Mouse (Mus musculus): ENCODE results near the gene Cpxm1.

The Cpxm1 gene

DNA sequence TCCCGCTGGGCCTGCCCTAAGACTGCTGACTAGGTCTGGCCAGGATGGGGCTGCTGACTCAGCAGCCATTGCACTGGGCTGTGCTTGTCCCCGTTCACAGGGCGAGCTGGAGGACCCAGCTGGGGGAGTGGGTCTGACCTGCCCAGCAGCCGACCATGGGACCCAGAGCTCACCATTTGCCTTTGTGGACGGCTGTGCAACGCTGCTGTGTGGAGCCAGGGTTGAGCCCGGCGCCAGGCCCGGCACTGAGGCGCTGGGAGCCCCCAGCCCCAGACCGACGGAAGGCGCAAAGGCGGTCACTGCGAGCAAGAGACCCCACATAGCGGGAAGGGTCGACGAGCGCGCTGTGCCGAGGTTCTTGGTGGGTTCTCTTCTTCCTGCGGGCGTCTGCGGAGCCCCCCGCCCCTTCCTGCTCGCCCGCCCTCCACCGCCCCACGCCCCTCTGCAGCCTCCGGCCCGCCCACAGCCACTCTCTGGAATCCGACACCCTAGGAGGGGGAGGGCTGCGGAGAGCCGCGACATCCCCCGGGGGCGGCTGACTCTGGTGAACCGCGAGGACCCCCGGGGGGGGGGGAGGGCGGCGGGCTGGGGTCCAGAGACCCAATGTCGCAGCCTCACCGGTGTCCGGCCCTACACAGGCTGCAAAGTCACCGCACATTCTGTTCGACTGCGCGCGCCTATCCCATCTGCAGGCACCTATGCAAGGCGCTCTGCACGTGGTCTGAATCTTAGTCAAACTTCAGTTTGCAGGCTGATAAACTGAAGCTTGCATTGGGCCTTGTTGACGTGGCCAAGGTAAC, at the start of gene Cpxm1:
Cpxm1 (minus strand) TSS at position 389 of the 800 bp plus-strand sequence.
- DNase-seq (ENCODE audit: low spot score): no peak

DNA sequence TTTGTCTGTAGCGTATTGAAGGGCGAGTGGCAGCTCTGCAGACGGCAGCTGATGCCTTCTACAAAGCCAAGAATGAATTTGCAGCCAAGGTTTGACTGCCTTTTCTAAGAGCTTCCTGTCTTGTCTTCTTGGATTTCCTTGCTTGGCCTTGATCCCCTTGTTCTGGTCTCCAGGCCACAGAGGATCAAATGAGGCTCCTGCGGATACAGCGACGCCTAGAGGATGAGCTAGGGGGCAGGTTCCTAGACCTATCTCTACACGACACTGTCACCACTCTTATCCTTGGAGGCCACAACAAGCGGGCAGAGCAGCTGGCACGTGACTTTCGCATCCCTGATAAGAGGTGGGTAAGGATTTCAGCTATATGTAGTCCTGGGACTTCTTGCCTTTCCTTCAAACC, 44.8 kb upstream of the Cpxm1 start:
- no peak for DNase-seq (ENCODE audit: low spot score)

DNA sequence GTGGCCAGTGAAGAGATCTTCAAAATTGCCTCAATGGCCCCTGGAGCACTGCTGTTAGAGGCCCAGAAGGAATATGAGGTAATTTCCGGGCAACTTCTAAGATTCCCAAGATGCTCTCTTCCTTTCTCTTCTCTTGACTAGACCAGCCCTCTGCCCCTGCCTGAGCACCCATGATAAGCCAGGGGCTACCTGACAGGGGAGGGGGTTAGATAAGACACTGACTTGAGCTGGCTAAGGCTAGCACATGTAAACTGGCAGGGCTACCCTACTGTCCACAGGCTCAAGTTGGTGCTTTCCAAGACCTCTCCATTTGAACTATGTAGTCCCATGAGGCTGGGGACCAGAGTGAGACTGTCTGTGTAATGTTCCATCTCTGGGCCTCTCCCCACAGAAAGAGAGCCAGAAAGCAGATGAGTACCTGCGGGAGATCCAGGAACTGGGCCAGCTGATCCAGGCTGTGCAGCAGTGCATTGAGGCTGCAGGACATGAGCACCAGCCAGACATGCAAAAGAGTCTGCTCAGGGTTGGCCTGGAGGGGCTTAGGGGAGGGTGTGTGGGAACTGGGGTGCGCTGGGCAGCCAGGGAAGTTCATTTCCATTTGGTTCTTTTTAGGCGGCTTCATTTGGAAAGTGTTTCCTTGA, 42.6 kb upstream of the Cpxm1 start:
- no peak for DNase-seq (ENCODE audit: low spot score)

DNA sequence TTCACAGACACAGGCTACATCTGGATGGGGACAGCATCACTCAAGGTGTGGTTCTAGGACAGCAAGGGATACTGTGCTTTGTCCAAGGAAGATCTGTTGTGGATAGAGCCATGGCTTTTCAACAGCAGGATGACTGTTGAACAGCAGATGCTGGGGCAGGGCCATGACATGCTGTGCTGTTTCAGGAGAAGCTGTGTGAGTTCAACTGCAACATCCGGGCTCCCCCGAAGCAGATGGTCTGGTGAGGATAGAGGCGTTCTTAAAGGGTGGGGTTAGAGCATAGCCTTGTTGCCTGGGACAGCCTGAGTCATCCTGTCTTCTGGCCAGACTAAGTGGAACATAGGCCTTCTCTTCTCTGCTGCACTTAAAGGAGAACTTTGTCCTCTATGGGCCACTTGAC, 41.5 kb upstream of the Cpxm1 start:
- no peak for DNase-seq (ENCODE audit: low spot score)

DNA sequence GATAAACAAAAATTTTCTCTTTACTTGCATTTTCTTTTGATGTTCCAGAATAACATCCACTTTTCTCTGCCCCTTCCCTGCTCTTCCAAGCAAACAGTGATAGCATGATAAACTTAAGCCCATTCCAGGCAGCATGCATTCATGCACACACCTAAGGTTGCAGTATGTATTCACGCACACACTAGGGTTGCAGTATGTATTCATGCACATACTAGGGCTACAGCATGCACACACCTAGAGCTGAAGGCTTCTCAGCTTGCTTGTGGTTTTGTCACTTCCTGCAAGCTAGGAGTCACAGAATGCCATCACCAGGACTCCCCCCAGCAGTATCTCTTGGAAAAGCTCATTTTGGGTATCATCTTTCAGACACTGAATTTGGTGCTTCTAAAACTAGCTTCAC, 39.4 kb upstream of the Cpxm1 start:
- DNase-seq (ENCODE audit: low spot score): no peak

DNA sequence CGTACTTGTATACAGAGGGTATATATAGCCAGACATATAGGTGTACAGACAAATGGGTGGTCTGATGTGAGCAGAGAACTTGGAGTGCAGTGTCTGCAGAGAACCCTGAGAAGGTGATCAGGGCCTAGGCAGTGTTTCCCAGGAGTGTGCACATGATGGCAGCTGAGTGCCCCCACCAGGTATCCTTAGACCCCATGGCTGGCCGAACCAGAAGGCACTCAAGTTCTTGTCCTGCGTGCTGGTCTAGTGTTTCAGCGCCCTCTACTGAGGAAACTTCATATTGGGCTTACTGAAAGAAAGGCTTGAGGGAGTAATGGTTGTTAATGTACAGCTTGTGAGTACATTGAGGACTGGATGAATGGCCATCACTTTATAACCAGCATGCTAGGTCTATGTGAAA, 35.8 kb upstream of the Cpxm1 start:
- DNase-seq (ENCODE audit: low spot score): no peak

DNA sequence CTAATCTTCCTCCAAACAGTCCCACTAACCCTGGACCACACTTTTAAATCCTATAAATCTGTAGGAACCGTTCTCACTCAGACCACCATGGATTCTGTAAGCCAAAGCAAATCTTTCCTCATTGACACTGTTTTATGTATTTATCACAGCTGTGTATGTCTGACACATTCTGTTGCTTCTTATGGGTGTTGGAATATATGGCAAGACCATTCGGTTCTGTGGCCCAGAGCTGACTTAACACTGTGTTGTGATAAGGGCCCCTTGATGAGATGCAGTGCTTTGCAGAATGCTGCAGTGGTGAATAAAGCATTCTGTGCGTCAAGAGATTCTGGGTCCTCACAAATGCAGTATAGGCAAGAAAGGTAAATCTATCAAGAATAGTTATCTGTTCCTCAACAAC, 34.8 kb upstream of the Cpxm1 start:
- DNase-seq (ENCODE audit: low spot score): no peak

DNA sequence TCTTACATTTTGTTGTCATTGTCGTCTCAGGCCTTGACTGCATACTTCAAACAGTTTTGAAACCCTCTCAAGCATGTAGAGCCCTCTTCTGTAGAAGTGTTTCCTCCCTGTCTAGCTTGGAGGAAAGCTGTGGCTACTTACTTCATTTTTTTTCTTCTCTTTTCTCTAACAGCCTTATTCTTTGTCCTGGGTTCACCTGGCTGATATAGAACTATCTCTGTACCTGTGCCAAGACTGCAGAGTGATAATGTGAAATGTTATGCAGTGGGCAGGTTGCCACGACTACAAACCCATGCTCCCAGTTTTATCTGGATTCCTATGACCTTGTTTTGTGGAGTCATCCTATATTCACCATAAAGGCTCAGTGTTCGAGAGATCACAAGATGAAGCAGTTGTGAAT, 33.1 kb upstream of the Cpxm1 start:
- DNase-seq (ENCODE audit: low spot score): no peak

DNA sequence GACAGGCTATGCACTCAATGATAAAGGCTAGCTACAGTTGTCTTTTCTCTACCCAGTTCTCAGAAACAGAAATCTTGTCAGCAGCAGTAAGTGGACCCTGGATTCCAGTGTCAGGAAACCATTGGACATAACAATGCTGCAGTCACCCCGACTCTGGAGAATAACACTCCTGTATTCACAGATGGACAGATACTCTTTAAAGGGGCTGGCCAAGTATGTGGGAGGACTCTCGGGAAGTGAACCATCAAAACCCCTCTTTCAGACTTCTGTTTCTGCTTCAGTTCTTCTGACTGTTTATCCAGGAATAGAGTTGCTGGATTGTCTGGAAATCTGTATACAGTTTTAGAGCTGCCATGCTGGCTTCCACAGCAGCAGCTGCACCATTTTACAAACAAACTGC, 32.5 kb upstream of the Cpxm1 start:
- no peak for DNase-seq (ENCODE audit: low spot score)

DNA sequence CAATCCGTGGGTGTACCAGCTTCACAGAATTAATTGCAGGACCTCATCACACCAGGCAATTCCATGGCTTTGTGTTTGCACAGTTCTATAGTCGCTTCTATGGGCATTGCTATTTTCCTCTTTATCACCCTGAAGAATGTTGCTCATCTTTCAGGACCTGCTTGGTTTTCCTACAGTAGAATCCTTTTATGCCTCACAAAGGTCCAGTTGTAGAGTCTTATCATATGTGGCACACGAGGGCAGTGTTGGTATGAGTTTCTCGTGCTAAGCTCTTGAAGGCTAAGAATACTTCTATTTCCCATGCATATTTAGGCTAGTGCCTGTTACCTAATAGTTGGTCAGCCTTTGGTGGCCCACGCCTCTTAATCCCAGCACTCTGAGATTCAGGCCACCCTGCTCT, 27.7 kb upstream of the Cpxm1 start:
- no peak for DNase-seq (ENCODE audit: low spot score)

DNA sequence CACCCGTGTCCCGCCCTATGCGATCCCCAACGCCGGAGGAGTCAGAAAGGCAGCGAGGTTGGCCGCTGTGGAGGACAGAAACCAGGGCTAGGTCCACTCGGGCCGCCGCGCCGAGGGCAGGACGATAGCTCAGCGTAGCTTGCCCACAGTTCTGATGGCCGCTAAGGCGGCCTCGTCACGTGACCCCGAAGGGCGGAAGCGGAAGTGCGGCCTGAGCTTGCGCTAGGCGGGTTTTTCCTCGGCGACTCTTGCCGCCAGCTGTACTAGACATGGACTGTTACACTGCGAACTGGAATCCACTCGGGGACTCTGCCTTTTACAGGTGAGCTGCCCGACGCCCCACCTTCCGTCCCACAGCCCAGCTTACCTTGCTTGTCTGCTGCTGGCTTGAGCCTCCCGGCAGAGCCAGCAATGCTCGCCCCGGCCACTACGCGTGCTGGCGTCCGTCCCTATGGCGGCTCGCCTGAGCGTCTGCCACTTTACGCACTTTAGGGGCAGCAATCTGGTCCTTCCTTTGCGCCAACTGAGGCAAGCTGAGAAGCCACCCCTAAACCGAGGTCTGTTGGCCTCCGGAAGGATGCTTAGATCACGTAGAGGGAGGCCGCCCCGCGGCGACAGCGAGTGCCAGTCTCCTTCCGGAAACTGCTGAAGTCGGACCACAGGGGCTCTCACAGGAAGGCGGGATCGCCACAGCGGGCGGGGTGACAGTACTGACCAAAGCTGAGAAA, 26.9 kb upstream of the Cpxm1 start, which contains the start of the genes Vps16 and Pced1a:
Vps16 (plus strand) TSS at position 214 of the 728 bp plus-strand sequence.
Pced1a (minus strand) TSS at position 576 of the 728 bp plus-strand sequence.
- DNase-seq (ENCODE audit: low spot score): peak; percentile 66

DNA sequence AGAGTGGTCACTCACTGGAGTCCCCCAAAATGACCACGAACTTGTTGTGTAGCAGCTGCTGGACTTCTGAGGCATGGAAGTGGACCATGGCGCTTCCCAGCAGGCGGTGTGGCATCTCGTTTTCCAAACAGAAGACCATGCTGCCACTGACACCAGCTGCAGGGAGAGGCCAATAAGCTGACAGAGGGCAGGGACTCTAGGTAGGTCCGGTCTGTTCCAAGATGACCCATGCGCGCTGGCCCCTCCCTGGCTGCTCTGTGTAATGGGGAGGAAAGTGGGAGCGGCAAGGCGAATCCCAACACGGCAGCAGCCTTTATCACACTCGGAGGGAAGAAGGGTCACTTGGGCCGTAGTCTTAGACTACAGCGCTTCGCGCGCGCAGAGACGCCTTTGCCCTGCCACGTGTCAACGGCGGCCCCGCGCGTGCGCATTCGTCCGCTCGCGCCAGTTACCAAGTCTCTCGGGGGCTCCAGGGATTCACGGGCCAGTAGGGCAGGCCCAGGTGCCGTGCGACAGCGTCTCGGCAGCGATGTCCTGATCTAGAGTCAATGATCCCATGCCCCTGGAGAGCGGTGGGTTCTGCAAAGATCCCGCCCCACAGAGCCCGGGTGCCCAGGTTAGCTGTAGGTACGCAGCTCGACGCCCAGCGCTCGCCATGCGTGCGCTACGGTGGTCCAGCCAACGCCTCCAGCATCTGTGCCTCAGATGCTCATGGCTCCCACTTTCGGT, 26.2 kb upstream of the Cpxm1 start:
- peak; percentile 27 for DNase-seq (ENCODE audit: low spot score)

DNA sequence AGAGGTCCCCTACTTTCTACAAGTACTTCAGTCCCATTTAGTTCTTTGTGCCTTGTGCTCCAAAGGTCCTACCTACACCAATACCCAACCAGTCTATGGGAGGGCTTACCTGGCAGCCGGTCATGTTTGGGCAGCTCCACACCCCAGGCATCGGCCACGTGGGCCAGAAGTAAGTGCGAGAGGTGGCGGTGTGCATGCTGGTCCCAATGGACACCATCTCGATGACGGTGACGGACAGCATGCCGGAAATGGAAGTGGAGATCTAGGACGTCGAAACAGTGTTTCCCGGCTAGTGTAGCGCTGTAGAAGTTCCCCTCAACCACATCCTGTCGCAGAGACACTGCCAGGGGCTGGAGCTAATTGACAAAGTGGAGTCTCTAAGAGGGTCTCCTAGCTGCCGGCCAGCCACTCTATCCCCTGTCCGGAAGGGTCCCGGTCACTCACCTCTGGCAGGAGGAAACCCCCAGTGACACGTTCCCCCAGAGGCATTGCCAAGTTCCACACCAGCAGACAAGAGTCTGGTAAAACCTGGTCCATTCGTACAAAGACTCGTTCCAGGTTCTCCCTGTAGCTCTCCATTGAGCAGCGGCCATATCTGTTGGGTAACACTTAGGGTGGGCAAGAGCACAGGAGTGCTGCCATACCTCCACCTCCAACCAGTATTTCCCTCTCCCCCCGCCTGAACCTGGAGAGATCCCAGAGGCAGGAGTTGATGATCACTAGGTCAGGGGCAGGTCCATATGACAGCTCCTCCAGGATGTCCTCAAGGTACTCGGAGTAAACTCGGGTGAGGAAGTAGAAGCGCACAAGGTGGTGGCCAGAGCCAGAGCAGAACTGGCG, 24.6 kb upstream of the Cpxm1 start:
- no peak for DNase-seq (ENCODE audit: low spot score)

DNA sequence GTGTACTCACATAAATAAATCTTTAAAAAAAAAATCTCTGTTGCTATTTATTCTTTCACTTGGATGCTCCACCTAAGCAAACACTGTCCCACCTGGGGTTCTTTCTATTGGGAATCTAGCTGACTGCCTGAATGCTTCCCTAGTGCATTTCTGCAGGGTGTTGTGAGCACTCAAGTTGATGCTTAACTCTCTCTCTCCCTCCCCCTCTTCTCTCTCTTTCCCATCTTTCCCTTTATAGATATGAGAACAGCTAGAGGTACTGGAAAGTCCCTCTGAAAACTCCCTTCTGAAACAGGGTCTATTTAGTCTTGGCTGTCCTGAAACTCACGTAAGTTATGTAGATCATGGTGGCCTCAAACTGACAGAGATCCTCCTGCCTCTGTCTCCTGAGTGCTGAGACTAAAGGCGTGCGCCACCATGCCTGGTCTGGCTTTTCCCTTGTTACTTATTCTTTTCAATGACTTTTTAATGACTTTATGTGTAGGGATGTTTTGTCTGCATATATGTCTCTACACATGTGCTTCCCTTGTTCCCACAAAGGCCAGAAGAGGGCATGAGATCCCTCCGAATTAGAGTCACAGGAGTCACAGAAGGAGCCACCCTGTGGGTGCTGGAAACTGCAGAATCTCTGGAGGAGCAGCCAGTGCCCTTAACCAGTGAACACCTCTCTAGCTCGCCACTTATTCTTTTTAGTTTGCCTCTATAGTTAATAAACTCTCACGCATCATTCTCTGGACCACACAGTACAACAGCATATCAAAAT, 16.9 kb upstream of the Cpxm1 start:
- DNase-seq (ENCODE audit: low spot score): no peak

DNA sequence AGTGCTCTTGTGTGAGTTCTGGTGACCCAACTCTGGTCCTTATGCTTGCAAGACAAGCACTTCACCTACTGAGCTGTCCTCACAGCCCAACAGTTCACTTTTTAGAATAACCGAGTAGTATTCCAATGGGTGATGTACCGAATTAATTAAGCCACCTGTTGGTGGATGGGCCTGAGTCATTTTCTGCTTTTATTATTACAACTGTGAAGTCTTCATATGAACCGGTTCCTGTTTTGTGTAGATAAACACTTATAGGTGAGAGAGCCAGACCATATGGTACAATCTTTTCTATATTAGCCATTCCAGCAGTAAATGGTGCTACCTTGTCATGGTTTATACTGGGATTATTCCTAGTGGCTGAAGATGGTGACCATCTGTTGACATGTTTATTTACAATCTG, 15.4 kb upstream of the Cpxm1 start:
- no peak for DNase-seq (ENCODE audit: low spot score)

DNA sequence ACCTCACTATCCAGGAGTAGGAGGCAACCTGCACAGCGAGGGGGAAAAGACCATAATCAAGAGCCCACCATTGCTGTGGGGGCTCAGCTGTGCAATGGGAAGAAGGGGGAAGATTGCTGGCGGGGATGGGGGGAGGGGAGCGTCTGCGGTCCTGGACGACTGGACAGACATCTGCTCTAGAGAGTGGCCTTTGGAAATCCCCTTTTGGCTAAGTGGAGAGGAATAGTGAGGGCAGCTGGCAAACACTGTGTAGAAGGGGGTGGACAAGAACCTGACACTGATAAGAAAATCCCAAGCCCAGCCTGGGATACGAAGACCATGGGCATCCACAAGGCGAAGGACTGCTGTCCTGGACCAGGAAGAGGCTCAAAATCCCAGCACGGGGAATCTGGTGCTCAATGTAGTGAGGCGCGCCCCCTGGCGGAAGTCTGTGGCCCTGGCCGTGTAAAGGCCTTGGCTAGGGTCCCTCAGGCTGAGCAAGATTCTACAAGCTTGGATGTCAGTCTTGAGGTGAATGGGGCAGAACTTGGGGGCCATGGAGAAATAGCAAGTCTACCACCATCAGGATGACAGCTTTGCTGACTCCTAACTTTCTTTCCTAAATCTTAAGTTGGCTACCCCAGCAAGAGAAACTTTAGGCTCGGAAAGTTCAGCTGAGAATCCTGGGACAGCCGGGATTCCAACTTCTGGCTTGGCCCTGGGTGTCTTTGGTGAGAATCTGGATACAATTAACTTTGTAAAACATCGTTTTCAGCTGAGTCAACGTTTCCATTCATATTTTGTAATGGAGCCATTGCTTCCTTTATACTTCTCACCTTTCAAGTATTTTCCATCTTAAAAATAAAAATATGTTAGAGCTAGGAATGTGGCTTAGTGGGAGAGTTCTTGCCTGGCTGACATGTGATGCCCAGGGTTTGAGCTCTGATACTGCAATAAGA, 14.5 kb upstream of the Cpxm1 start:
- peak; percentile 54 for DNase-seq (ENCODE audit: low spot score)

DNA sequence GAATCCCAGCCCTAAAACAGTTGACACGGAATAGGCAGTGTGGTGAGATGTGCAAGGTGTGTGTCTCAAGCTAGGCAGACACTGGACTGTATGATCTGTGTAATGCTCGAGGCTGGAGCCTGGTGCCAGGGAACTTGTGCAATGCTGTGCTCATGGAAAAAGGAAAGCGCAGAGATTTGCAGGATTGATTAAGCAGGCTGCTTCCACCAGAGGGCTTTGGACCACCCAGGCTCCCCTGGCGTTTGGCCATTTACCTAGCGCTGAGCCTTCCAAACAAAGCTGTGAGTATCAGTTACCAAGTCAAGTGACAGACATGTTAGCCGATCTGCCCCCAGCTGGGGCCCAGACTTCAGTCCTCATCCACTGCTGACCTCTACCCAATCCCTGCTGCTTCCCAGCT, 10.8 kb upstream of the Cpxm1 start:
- no peak for DNase-seq (ENCODE audit: low spot score)

DNA sequence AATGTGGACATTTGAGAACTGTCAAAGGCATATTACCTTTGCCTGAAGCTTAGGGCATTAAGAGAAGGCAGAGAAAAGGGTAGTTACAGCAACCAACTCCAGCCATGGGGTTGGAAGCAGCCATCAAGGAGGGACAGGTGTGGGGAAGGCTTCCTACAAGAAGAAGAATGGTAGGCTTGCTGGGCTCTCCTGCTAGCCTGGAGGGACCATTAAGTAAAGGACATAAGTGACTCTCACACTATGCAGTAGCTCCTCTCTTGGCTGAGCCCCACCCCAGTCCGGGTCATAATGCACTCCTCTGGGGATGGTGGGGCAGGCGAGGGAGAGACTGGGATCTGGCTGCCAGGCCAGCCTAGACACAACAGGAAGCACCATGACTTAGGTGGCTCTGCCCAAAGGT, 8.8 kb upstream of the Cpxm1 start, which contains the start of gene Tmem239:
Tmem239 (plus strand) TSS at position 301 of the 400 bp plus-strand sequence.
- no peak for DNase-seq (ENCODE audit: low spot score)

DNA sequence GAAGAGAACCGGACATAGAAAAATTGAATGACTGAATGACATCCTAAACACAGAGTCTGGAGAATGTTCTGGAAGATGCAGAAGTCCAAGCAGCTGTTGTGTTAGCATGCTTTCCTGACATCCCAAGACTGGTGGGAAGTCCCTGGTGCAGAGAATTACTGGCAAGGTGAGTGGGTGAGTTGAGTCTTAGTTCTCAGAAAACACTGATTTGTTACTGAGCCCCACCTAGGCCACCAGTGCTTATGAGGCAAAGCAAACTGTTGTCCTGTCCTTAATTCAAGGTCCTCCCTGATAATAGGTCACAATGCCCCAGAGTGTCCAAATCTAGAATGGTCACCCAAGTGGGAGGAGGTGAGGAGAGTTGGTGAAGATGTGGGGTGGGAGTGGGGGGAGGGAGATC, 7.6 kb upstream of the Cpxm1 start, which contains the start of the genes Gm28372 and 1700020A23Rik:
Gm28372 (plus strand) TSS at position 301 of the 400 bp plus-strand sequence.
1700020A23Rik (plus strand) TSS at position 321 of the 400 bp plus-strand sequence.
- no peak for DNase-seq (ENCODE audit: low spot score)
